Mouse (Mus musculus) CD4-positive helper T cell, adult 2 months (primary cell): ENCODE results near the gene Ddx4.
"Not testable (repeated sequence)": the region's sequence is repeated elsewhere in the genome, so short reads cannot be mapped to it uniquely, and the experiment has no call there.

Source experiments
- DNase-seq: peaks from one replicate; pipeline ENCODE4 v3.0.0-alpha.2; 2012; ENCODE audit warnings: low read depth, missing footprints, low spot score

The Ddx4 gene

GRCm38 (mm10) chr13:112636498-112636897, 15.8 kb downstream of the Ddx4 start:
- no peak for DNase-seq

GRCm38 (mm10) chr13:112635174-112635837, 17.0 kb downstream of the Ddx4 start:
- DNase-seq = no peak

GRCm38 (mm10) chr13:112625566-112625965, 26.7 kb downstream of the Ddx4 start:
- no peak for DNase-seq

GRCm38 (mm10) chr13:112624622-112625021, 27.7 kb downstream of the Ddx4 start:
- DNase-seq = no peak

GRCm38 (mm10) chr13:112623656-112624055, 28.6 kb downstream of the Ddx4 start:
- no peak for DNase-seq

GRCm38 (mm10) chr13:112621592-112621991, 30.7 kb downstream of the Ddx4 start:
- no peak for DNase-seq

- no peak for DNase-seq
Observed at GRCm38 (mm10) chr13:112608606-112609005, 43.7 kb downstream of the Ddx4 start.

GRCm38 (mm10) chr13:112604411-112604810, 47.9 kb downstream of the Ddx4 start:
- DNase-seq = no peak

- no peak for DNase-seq
Observed at GRCm38 (mm10) chr13:112603839-112604238, 48.4 kb downstream of the Ddx4 start.

- no peak for DNase-seq
Observed at GRCm38 (mm10) chr13:112602607-112603006, 49.7 kb downstream of the Ddx4 start.

GRCm38 (mm10) chr13:112594260-112594659, 58.0 kb downstream of the Ddx4 start, which contains the start of gene Il31ra:
Gene Il31ra (minus strand): TSS chr13:112594360.
- not testable (repeated sequence) for DNase-seq

GRCm38 (mm10) chr13:112590254-112590653, 62.0 kb downstream of the Ddx4 start:
- DNase-seq = no peak

- no peak for DNase-seq
Observed at GRCm38 (mm10) chr13:112589625-112590024, 62.6 kb downstream of the Ddx4 start.

- DNase-seq = no peak
Observed at GRCm38 (mm10) chr13:112584556-112585237, 67.6 kb downstream of the Ddx4 start.

- no peak for DNase-seq
Observed at GRCm38 (mm10) chr13:112582291-112582690, 70.0 kb downstream of the Ddx4 start.

- DNase-seq = no peak
Observed at GRCm38 (mm10) chr13:112581796-112582195, 70.5 kb downstream of the Ddx4 start.

GRCm38 (mm10) chr13:112580590-112581320, 71.5 kb downstream of the Ddx4 start:
- DNase-seq = no peak

- not testable (repeated sequence) for DNase-seq
Observed at GRCm38 (mm10) chr13:112578041-112578440, 74.2 kb downstream of the Ddx4 start.

- no peak for DNase-seq
Observed at GRCm38 (mm10) chr13:112573800-112574199, 78.5 kb downstream of the Ddx4 start.

- no peak for DNase-seq
Observed at GRCm38 (mm10) chr13:112570768-112571167, 81.5 kb downstream of the Ddx4 start.

GRCm38 (mm10) chr13:112569606-112570005, 82.7 kb downstream of the Ddx4 start:
- DNase-seq = no peak

GRCm38 (mm10) chr13:112560554-112561138, 91.6 kb downstream of the Ddx4 start:
- no peak for DNase-seq
